ENCODE assay signal across 8 mouse cellular contexts in the genomic region with DNA sequence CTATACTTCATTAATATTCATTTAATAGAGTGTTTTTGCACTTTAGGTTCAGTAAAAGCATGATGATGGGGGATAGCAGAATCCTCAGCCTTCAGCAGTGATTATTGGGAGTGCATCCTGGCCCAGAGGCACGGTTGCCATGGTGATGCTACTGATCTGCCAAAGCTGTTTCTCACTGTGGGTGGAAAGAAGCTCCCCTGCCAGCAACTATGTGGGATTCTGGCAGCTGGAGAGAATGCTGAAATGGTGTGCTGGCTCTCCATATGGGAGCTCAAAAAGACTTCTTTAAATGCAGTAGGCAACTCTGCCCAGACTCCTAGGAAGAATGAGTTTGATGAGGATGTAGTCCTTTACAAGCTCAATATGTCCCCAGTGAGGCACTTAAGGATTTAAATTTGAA.
DNase-seq lines count a peak whose midpoint lies in the region; ATAC-seq and TF ChIP-seq lines count a peak whose summit lies in the region.

No protein-coding gene starts in this region.

- no peaks in the 10 kb centered on the region for H3K36me3 ChIP-seq in embryonic facial prominence, embryonic 10.5 days (replicated peaks)
- H3K36me3 ChIP-seq in hindbrain, postnatal 0 days (ENCODE audit: insufficient read depth, low read length) = no peaks in the 10 kb centered on the region
- 0 out of 2 replicates have a peak, but pooled peaks cover 3% of the 10 kb centered on the region for H3K36me3 ChIP-seq in midbrain, embryonic 13.5 days

- 2% methylated on average over 1 of the region's 1 CpGs for WGBS in embryonic facial prominence, embryonic 10.5 days
- WGBS in hindbrain, postnatal 0 days = 0% methylated on average over 1 of the region's 1 CpGs
- WGBS in midbrain, embryonic 13.5 days = 0% methylated on average over 1 of the region's 1 CpGs

- H3K4me3 ChIP-seq in embryonic facial prominence, embryonic 10.5 days = no peak overlapping the region
- no peak overlapping the region for H3K4me3 ChIP-seq in hindbrain, postnatal 0 days (ENCODE audit: low read length)
- no peak overlapping the region for H3K4me3 ChIP-seq in midbrain, embryonic 13.5 days (replicated peaks)

- peaks cover 3% of the 10 kb centered on the region; the same call in 1 of the 2 replicates for H3K4me1 ChIP-seq in embryonic facial prominence, embryonic 10.5 days
- H3K4me1 ChIP-seq in hindbrain, postnatal 0 days (ENCODE audit: insufficient read depth, low read length) = peaks cover 4% of the 10 kb centered on the region; the same call in 1 of the 2 replicates
- H3K4me1 ChIP-seq in midbrain, embryonic 13.5 days (replicated peaks) = peaks cover 26% of the 10 kb centered on the region

- H3K27me3 ChIP-seq in embryonic facial prominence, embryonic 10.5 days (replicated peaks; ENCODE audit: low read depth, poor library complexity, severe bottlenecking) = no peaks in the 10 kb centered on the region
- H3K27me3 ChIP-seq in hindbrain, postnatal 0 days (ENCODE audit: insufficient read depth, low read length) = no peaks in the 10 kb centered on the region
- no peaks in the 10 kb centered on the region for H3K27me3 ChIP-seq in midbrain, embryonic 13.5 days

- H3K9me3 ChIP-seq in embryonic facial prominence, embryonic 10.5 days = no peaks in the 10 kb centered on the region
- no peaks in the 10 kb centered on the region for H3K9me3 ChIP-seq in hindbrain, postnatal 0 days (ENCODE audit: low read length)
- H3K9me3 ChIP-seq in midbrain, embryonic 13.5 days = no peaks in the 10 kb centered on the region

- ATAC-seq in hindbrain, postnatal 0 days = peak; percentile 97
- peak; percentile 97 for ATAC-seq in midbrain, embryonic 13.5 days

- TF ChIP-seq CTCF in hindbrain, postnatal 0 days (IDR thresholded peaks at IDR 0.05; ENCODE audit: low read depth) = no peak

- no peak overlapping the region for H3K9ac ChIP-seq in hindbrain, postnatal 0 days (replicated peaks; ENCODE audit: low read length)
- no peak overlapping the region for H3K9ac ChIP-seq in midbrain, embryonic 13.5 days (replicated peaks)

- H3K4me2 ChIP-seq in hindbrain, postnatal 0 days (ENCODE audit: low read depth, low read length) = peak overlapping the region; percentile 28
- no peak overlapping the region for H3K4me2 ChIP-seq in midbrain, embryonic 13.5 days (replicated peaks)

- H3K27ac ChIP-seq in embryonic facial prominence, embryonic 10.5 days (replicated peaks) = no peak overlapping the region
- peak overlapping the region; percentile 62 for H3K27ac ChIP-seq in hindbrain, postnatal 0 days
- H3K27ac ChIP-seq in midbrain, embryonic 13.5 days = peak overlapping the region; percentile 89

- DNase-seq in gastrocnemius, postnatal 10 days = peak; percentile 4
- no peak for DNase-seq in gastrocnemius, adult 18-20 months (ENCODE audit: low spot score)
- peak; percentile 37 for DNase-seq in embryonic facial prominence, embryonic 10.5 days (ENCODE audit: low spot score)
- DNase-seq in hindbrain, postnatal 0 days (ENCODE audit: low spot score) = peak; percentile 95
- DNase-seq in ovary, postnatal 10 days (ENCODE audit: low spot score) = no peak
- DNase-seq in B cell, adult 2 months = no peak
- DNase-seq in liver = no peak

Comparison
In these comparisons a context has a peak if more than half of its experiments do, and no peak if none do; other contexts are left out.
1. DNase-seq: peak in gastrocnemius, postnatal 10 days (single experiment), embryonic facial prominence, embryonic 10.5 days (single experiment) and hindbrain, postnatal 0 days (single experiment); none in gastrocnemius, adult 18-20 months (single experiment), ovary, postnatal 10 days (single experiment), B cell, adult 2 months (0 of 2) and liver (single experiment).